Mouse (Mus musculus): ENCODE results near the gene Endou. TPM values are rescaled to one million over a fixed set of nuclear protein-coding genes. Genes with fewer than 3 reads are reported as not detected.

Gene Endou
- total RNA-seq, 2 experiments from 2014 or later: 3.5 to 4.6 TPM

DNA sequence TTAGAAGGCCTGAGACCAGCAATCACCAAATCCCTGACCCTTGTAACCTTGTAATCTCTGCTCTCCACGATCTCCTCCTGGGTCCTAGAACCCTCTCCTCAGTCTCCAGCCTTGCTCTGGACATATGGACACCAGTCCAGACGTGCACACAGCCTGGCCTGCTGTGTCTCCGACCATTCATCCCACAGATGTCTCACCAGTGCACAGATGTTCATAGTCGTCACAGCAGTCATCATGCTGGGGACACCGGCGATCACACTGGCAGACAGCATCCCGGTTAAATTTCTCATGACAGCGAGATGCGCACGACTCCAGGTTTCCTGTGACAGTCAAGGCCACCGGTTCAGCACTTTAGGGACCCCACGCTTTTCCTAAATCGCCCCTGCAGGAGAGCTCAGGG, 4.8 kb downstream of the Endou start:
- no peak for DNase-seq

DNA sequence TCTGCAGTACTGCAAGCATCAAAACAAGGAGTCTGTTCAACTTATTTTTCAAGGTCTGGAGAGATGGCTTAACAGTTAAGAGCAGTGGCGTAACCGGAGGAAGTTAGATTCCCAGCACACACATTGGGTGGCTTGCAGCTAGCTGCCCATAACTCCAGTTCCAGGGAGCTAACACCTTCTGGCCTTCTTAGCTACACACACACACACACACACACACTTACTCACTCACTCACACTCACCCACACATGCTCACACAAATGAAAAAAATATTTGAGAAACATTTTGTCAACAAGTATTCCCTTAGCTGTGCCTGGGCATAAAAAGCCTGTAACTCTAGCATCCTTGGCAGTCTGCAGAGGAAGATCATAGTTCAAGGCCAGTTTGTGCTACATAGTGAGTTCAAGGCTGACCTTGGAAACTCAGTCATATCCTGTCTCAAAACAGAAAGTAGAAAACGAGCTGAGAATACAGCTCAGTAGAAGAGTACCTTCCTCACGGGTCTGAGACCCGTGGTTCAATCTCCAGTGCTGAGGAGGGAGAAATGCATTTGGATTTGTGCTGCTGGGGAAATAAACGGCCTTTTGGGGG, 5.8 kb downstream of the Endou start:
- DNase-seq: no peak

DNA sequence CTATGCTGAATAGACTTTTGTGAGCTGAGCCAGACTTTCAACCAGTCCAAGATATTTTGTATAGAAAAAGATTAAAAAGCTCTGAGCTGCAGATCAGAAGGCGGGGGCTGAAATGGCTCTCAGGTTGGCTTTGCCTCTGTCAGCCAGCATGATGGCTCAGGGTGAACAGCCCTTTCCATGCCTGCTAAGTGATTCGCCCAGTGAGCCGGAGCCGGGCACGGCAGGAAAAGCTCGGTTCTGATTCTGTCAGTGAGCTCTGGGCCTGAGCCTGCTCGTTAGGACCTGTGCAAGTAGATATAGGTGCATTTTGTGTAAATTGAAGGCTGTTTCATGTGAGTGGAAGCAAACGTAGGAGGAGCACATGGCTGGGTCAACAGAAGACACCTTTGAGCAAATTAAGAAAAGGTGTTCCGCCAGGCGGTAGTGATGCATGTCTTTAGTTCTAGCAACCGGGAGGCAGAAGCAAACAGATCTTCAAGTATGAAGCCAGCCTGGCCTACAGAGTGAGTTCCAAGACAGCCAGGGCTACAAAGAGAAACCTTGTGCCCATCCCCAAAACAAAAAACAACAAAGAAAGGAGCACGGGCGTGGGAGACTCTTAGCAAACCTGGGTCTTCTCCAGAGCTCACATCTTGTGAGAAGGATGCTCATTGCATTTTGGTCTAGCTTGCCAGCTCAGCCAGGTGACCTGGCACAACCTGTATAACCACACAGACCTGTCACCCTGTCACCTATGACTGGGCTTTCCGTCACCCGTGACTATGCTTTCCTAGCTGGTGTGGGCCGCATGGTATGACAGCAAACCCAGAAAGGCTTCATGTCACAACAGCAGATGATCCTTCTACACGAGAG, 6.6 kb downstream of the Endou start:
- DNase-seq: no peak

DNA sequence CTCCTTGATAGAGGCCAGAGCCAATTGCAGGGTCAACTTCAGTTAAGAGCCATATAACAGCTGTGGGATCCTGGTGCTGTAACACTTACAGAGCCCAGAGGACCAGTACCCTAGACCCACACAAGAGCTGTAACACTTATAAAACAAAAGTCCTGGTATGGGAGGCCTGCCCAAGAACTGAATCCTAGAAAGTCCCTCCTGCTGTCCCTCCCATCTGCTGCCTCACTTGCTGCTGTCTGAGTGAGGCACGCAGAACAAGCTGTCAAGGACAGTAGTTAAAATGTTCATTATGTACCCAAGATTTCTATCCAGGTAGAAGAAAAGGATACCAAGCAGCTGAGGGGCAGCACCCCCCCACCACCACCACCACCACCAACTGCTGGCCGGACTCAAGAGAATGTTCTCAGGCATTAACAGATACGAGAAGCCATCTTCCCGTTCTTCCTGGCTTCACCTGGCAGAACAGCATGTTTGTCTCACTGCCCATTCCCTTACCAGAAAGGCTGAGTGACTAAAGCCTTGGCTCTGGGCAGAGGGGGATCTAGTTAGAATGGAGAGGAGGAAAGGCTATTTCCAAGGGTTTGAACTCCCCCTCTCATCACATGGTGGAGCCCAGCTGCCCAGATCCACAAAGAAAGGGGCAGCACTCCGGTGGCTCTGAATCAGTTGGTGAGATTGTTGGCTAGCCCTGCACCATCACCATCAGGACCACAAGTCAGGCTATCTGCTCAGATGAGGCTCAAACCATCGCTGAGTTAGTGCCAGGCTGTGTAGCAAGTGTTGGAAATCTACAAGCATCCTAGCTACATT, 7.4 kb downstream of the Endou start:
- DNase-seq: no peak

DNA sequence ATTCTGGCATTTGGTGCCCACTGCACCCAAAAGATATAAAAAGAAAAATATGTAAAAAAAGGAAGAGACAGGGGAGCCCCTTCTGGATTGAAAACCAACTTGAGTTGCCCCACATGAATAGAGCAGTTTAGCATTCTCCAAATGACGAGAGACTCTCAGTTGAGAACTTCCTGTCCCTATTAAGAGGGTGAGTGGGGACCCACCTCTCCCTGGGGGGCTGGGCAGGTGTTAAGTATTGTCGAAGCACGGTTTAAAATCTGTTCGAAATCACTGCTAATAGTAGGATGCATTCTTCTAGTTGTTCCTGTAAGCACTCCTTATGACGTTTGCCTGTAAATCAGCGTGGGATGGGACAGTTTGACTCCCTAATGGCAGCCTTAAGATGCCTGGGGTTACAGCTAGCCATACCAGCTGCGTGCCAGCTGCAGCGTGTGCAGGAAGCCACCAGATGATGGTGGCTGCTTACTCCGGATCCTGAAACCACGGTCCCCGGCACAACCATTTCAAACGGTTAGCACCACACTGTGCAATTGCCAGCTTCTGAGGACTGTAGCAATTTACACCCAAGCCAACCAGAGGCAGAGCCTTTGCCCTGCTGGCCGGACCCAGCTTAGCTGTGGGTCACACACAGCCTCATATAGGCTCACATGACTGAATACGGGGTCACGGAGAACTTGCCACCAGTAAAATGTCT, 10.0 kb downstream of the Endou start:
- DNase-seq: no peak

DNA sequence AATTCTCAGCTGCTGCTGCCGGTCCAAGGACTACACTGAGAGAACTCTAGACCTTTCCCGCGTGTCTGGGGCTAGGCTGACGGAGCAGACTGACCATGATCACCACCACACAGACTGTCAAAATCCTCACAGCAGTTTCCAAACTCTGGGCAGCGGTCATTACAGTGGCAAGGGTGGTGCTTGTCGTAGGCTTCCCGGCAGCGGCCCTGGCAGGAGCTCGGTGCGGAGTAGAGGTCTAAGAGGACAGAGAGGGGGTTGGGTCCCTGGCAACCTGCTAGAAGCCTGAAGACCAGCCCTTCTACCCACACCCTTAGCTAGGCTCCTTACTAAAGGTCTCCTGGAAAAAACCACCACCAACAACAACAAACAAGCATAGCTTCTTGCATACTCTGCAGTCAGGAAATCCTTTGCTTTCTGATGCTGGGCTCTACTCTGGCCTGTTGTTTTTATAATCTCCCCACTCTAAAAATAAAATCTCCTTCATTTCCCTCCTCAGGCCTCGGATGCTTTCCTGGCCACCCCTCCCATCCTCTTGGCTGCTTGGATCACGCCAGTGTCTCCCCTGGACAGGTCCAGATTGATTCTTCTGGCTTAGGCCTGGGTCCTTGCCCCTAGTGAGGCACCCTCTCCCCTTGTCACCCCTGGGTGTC, 11.0 kb downstream of the Endou start:
- peak; percentile 43 for DNase-seq

DNA sequence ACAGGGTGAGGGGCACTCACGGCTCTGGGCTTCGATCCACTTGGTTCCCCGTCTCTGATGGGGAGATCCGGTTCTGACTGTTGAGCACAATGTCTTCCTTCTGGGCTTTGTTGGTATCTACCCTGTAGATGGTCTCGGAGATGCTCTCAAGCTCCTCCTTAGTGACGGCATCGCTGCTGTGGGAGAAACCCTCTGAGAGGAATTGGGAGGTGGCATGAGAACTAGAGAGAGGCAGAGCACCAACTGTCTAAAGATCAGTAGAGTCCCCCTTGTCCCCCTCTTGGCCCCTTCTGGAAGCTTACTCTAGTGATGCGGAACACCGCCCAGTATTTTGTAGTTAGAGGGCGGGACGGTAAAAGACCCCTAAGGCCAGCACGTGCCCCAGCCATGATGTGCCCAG, 11.6 kb downstream of the Endou start:
- no peak for DNase-seq

DNA sequence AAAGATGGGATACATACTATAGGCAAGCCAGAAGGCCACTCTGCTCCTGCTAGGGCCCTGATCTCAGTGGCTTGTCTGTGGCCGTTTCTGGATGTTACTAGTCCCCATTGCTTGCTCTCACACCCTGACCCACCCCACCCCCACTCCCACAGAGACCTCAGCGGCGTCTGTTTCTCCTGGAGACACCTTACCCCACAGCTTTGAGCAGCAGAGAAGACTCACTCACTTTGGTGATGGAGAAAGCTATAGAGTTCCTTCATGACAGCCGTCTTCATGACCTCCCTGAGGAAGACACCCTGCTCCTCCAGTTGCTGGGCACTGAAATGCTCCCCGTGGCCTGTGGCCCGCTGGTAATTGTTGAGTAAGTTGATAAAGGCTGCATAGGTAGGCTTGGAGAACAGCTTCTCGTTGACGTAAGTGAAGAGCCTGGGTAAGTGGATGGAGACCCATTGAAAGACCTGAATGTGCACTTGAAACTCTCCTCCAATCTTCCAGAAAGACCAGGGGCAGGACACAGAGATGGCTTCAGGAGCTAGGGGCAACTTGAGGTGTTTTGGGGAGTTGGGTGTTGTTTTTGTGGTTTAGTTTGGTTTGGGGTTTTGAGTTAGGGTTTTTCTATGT, 12.5 kb downstream of the Endou start:
- no peak for DNase-seq

DNA sequence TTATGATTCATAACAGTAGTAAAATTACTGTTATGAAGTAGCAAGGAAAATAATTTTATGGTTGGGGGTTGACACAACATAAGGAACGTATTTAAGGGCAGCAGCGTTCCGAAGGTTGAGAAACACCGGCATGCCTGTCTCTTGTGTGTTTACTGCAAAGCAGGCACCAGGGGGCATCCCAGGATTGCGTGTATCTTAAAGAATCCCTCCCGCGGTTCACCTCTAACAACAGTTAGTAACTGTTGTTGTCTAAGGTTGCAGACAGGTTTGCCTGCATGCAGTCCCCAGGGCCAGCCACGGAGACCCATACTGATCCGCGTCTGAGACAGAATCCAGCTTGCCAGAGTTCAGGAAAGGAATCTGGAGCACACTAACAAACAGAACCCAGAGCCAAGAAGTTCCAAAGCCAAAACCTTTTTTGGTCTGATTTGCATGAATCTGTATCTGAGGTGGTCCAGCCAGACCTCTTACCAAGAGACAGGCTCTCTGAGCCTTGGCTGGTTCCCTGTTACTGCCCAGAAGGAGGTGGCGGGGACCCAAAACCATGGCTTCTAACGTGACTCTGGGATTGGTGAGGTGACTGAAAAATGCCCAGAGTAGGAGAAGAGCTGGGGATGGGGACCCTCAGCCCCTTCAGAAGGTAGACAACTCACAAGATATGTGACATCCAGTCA, 13.1 kb downstream of the Endou start:
- peak; percentile 78 for DNase-seq

DNA sequence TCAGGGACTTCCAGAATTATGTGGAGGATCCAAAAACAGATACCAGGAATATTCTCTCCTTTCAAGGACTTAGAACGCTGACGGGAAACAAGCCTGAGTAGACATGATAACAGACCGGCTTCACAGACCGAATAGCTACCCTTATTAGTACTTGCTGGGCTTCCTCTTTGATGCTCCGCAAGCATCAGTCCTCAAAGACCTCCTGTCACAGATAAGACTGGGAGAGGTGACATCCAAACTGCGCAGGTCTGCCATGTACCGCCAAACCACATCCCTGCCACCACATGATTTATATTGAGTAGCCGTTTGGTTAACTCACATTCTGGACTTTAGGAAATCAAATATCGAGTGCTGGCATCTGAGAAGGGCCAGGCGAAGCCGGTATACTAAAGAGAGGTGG, 14.4 kb downstream of the Endou start:
- no peak for DNase-seq

DNA sequence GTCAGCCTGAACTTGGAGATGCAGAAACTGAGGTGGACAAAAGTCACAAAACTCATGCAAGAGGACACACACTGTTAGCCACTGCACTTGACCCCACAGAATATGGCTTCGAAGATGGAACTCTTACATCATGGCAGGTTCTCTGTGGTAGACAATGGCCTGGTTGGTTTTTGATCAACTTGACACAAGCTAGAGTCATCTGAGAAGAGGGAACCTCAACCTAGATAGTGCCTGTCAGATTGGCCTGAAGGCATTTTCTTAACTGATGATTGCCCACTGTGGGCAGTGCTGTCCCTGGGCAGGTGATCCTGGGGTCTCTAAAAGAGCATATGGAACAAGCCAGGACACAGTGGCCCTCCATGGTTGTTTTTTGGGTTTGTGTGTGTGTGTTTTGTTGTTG, 15.4 kb downstream of the Endou start:
- no peak for DNase-seq

DNA sequence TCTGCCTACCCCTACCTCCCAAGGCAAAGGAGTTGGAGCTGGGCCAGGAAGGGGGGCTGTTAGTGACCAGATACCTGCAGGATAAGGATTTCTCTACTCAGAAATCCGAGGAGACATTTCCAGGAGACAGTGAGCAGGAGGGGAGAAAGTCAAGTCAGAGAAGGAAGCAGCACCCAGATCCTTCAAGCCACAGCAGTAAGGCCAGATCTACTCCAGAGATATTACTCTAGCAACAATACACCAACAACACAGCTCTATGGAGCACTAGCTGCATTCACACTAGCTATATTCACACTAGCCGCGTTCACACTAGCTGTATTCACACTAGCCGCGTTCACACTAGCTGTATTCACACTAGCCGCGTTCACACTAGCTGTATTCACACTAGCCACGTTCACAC, 16.1 kb downstream of the Endou start:
- no peak for DNase-seq

DNA sequence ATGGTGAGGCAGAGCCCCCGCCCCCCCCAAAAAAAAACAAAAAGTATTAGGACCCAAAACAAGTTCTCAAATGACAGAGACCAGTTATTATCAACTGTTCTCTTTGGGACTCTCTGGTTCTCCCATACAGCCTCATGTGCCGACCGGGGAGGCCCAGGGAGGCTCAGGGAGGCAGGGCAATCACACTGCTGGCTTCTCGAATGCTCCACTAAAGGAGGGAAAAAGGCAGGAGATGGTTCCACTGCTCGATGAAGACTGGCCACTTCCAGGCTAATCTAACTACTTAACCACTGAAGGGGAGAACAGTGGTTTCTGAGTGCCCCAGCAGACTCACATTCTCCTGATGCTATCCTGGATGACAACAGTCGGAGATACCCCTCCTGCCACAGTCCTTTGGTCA, 18.6 kb downstream of the Endou start:
- DNase-seq: no peak

DNA sequence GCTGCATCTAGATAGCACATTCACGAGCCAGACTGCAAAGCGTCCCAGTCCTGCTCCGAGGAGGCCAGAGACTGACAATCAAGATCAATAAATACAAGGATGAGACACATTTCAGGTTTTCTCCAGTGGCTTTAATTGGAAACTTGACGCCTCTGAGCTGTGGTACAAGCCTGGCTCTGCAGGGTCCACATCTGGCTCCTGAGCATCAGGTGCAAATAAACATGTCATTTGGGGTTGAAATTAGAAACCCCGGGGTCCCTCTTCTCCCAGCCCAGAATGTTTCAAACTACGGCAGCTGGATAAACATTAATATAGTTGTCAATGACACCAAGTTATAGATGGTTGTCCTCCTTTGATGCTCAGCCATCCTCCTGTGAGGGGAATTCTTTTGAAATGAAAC, 20.2 kb downstream of the Endou start:
- DNase-seq: no peak

DNA sequence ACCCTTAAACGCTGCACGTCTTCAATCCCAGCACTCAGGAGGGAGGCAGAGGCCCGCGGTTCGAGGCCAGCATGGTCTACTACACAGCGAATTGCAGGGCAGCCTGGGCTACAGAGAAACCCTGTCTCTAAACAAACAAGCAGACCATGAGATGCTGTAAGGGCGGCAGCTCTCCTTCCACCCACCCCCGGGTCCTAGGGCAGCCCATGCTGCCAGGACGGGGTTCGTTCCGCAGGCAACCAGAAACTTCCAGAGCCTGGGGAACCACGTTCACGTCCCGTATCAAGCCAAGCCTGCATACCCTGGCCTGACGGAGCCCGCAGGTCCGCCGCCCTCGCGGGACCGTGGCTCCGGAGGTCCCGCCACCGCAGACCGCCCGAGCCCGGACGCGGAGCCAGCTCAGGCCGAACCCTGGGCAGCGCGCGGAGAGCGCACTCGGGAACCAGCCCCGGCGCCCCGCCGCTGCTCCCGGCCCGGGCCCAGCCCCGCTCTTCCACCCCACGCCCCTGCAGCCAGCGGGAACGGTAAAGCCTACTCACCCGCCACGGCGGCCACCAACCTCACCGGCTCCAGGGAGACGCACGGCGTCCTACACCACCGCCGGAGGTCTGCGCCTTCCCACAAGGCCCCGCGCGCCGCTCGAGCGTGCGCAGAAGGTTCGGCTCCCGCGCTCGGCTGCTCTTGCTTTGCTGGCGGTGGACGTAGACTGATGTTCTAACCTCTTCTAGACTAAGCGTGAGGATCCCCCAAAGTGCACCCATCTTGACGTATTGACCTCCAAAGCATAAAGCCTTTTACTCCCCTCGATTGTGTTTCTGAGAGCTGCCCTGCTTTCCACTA, 25.7 kb downstream of the Endou start, which contains the start of gene Rpap3:
Rpap3 (minus strand) TSS at position 615 of the 840 bp plus-strand sequence.
- DNase-seq: peak; percentile 89

DNA sequence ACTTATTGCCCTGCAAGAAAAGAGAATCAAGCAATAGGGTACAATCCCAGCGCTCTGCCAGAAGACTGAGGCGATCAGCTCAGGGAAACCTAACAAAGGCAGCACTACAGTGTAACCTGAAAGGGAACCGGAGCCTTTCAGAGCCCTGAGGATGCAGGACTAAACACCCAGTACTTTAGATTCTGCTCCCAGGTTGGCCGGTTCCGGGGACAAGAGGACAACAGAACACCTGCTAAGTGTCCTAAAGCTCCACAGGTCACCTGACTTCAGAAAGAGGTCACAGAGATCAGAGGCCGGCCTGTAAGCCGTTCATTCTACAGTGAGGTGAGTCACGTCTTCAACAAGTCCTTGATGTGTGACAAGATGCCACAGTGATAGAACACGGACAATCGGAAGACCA, 34.5 kb downstream of the Endou start:
- DNase-seq: no peak

DNA sequence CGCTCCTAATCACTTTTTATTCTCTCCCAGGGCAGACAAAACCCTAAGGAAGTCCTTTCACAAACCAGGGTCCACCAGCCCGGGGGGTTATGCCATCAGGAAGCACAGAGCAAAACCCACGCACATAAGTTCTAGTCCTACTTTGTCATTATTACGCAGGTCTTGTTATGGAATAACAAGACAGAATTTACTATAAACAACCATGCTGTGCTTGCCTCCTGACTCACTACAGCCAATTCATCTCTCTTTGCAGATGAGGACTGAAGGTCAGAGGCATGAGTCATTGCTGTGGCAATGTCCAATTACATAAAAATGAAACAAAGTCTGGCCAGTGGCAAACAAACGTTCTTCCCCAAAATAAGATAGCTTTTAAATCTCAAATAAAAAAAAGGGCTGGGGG, 37.7 kb downstream of the Endou start:
- no peak for DNase-seq

DNA sequence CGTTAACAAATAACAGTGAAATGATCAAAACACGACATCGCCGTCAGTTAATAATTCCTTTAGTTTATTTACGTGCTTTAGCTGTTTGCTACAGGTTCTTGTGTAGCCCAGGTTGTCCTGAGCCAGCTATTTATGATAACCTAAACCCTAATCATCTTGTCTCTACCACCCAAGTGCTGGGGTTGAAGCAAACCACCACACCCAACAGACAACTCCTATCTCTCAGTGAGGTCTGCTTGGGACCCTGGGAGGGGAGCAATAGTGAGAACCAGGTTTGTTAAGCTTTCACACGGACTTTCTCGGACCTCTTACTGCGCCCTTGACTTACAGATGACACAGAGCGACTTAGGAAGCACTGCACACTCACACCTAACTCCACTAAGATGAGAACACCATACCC, 47.0 kb downstream of the Endou start:
- DNase-seq: no peak

DNA sequence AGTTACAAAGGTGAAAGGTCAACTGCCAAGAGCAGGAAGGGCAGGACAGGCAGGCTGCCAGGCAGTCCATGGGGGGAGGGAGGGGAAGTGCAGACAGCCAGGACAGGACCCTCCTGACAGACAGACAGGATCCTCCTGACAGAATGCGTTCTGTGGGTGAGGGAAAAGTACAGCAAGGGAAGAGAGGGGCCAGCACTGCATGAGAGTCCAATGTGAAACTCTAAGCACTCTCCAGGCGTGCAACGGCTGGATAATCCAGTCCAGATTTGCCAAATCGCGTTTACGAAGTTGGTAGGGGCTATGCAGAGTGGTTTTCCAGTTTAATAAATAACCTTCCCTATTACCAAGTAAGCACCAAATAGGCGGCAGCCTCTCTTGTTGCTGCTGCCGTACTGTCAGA, 49.1 kb downstream of the Endou start:
- DNase-seq: no peak

DNA sequence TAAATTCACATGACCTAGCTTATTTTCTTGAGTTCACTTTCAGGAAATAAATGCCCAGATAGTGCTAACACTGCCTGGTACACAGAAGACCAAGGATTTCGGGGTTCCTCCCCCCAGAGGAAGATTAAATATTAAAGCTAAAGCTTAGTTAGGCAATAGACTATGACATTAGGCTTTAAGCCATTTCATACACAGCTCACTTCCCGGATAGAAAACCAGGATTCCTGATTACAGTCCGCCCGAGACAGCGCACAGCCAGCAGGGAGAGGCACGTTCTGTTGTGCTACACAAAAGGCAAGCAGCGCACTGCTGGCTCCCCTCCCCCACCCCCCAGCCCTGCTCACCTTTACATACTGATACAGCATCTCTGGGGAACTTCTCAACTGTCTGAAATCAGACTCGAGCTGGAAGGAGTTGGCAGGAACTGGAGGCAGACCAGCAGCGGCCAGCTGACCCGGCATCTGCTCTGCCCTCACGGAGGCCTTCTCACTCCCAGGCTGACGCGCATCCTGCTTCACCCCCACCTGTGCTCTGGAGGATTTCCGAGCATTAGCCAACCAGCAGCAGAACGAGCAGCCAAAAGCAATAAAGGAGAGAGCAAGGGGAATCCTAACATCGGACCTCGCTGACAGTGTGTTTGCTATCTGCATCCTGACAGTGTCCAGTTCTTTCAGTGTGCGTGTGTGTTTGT, 51.0 kb downstream of the Endou start:
- no peak for DNase-seq
